Mouse (Mus musculus): Measurements from ENCODE around the gene Gng2.
A peak's percentile ranks its signal among the peaks of the same experiment; 100 is the strongest.

Gng2 gene

GRCm38 (mm10) chr14:19860281-19860680, 117.1 kb downstream of the Gng2 start:
- DNase-seq (ENCODE audit: low spot score in 2 of 2), result no peak

GRCm38 (mm10) chr14:19858808-19859776, 118.3 kb downstream of the Gng2 start:
- DNase-seq (ENCODE audit: low spot score in 2 of 2), result peak in 1 of 2 experiments; percentile 19

- no peak for DNase-seq (ENCODE audit: low spot score in 2 of 2)
Observed at GRCm38 (mm10) chr14:19858279-19858678, 119.1 kb downstream of the Gng2 start.

GRCm38 (mm10) chr14:19853471-19853870, 124.0 kb downstream of the Gng2 start:
- no peak for DNase-seq (ENCODE audit: low spot score in 2 of 2)

- peak; percentile 34 to 74 for DNase-seq (ENCODE audit: low spot score in 2 of 2)
Observed at GRCm38 (mm10) chr14:19839600-19840332, 137.7 kb downstream of the Gng2 start.

- DNase-seq (ENCODE audit: low spot score in 2 of 2), result no peak
Observed at GRCm38 (mm10) chr14:19836289-19836688, 141.1 kb downstream of the Gng2 start.

GRCm38 (mm10) chr14:19825481-19825880, 151.9 kb downstream of the Gng2 start:
- no peak for DNase-seq (ENCODE audit: low spot score in 2 of 2)

GRCm38 (mm10) chr14:19823321-19824142, 153.9 kb downstream of the Gng2 start, which contains the start of gene Rtraf:
TSS of gene Rtraf (minus strand) at chr14:19823824.
- peak; percentile 77 to 88 for DNase-seq (ENCODE audit: low spot score in 2 of 2)

Measured in frontal cortex, postnatal 14 days (tissue).